Mouse (Mus musculus): ENCODE measurements around the gene Ear6. TPM values are rescaled to one million over a fixed set of nuclear protein-coding genes. Genes with fewer than 3 reads are reported as not detected.
"Not testable (repeated sequence)": the region's sequence is repeated elsewhere in the genome, so short reads cannot be mapped to it uniquely, and the experiment has no call there.

The Ear6 gene
- polyA plus RNA-seq, 1 experiment from 2014 or later: not detected

GRCm38 (mm10) chr14:51851006-51851405 lies 2.5 kb upstream of the Ear6 start:
- not testable (repeated sequence) for H3K4me3 ChIP-seq (ENCODE audit: low read depth, low read length); H3K4me1 ChIP-seq (ENCODE audit: control insufficient read depth, insufficient read depth, low read length); ATAC-seq (ENCODE audit: insufficient number of reproducible peaks, low FRiP score, low TSS enrichment, low read depth); H3K36me3 ChIP-seq (ENCODE audit: control insufficient read depth, insufficient read depth, low read length); H3K27ac ChIP-seq (replicated peaks; ENCODE audit: low read depth, low read length); H3K27me3 ChIP-seq (ENCODE audit: control insufficient read depth, insufficient read depth, low read length); H3K4me2 ChIP-seq (ENCODE audit: low read depth, severe bottlenecking); H3K9ac ChIP-seq (ENCODE audit: low read length); H3K9me3 ChIP-seq (ENCODE audit: control insufficient read depth, low read length)
- WGBS: 48% methylated on average over 3 of the region's 3 CpGs
- peak; percentile 32 for DNase-seq (ENCODE audit: low spot score)

- not testable (repeated sequence) for ATAC-seq (ENCODE audit: insufficient number of reproducible peaks, low FRiP score, low TSS enrichment, low read depth); DNase-seq (ENCODE audit: low spot score); H3K4me1 ChIP-seq (ENCODE audit: control insufficient read depth, insufficient read depth, low read length); H3K4me2 ChIP-seq (ENCODE audit: low read depth, severe bottlenecking); H3K9me3 ChIP-seq (ENCODE audit: control insufficient read depth, low read length); H3K27me3 ChIP-seq (ENCODE audit: control insufficient read depth, insufficient read depth, low read length); H3K27ac ChIP-seq (replicated peaks; ENCODE audit: low read depth, low read length); H3K36me3 ChIP-seq (ENCODE audit: control insufficient read depth, insufficient read depth, low read length); H3K4me3 ChIP-seq (ENCODE audit: low read depth, low read length); H3K9ac ChIP-seq (ENCODE audit: low read length)
- 88% methylated on average over 7 of the region's 7 CpGs for WGBS
Measured at GRCm38 (mm10) chr14:51855280-51855679, 1.8 kb downstream of the Ear6 start.

- H3K9me3 ChIP-seq (ENCODE audit: control insufficient read depth, low read length); H3K27me3 ChIP-seq (ENCODE audit: control insufficient read depth, insufficient read depth, low read length); H3K36me3 ChIP-seq (ENCODE audit: control insufficient read depth, insufficient read depth, low read length); H3K4me1 ChIP-seq (ENCODE audit: control insufficient read depth, insufficient read depth, low read length); ATAC-seq (ENCODE audit: insufficient number of reproducible peaks, low FRiP score, low TSS enrichment, low read depth); H3K27ac ChIP-seq (replicated peaks; ENCODE audit: low read depth, low read length); H3K9ac ChIP-seq (ENCODE audit: low read length); H3K4me3 ChIP-seq (ENCODE audit: low read depth, low read length); H3K4me2 ChIP-seq (ENCODE audit: low read depth, severe bottlenecking): not testable (repeated sequence)
- WGBS: 0% methylated on average over 1 of the region's 1 CpGs
- DNase-seq (ENCODE audit: low spot score): peak; percentile 41
Measured at GRCm38 (mm10) chr14:51863603-51864002, 10.1 kb downstream of the Ear6 start.

DNA sequence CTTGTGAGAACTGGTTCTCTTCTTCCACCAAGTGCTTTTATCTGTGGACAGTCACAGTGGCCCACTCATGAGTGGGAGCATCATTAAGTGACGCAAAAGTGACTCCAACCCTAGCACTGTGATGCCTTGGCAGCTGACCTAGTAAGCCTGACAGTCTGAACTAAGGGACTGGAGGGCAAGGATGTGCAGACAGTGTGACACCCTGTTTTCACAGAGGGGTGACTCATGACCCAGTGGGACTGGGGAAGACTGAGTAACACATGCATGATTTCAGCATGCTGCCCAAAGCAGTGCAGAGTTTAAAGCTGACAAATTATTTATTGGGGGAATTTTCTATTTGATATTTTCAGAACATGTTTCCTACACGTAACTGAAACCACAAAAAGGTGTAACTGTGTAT lies 17.3 kb downstream of the Ear6 start:
- no peak for ATAC-seq (ENCODE audit: insufficient number of reproducible peaks, low FRiP score, low TSS enrichment, low read depth)
- Histone ChIP-seq H3K4me3 (ENCODE audit: low read depth, low read length) (no peak overlapping the region), H3K4me1 (ENCODE audit: control insufficient read depth, insufficient read depth, low read length) (no peaks in the 10 kb centered on the region), H3K9me3 (ENCODE audit: control insufficient read depth, low read length) (no peaks in the 10 kb centered on the region), H3K4me2 (ENCODE audit: low read depth, severe bottlenecking) (no peak overlapping the region), H3K36me3 (ENCODE audit: control insufficient read depth, insufficient read depth, low read length) (no peaks in the 10 kb centered on the region), H3K27me3 (ENCODE audit: control insufficient read depth, insufficient read depth, low read length) (no peaks in the 10 kb centered on the region), H3K27ac (replicated peaks; ENCODE audit: low read depth, low read length) (no peak overlapping the region), H3K9ac (ENCODE audit: low read length) (no peak overlapping the region)
- DNase-seq (ENCODE audit: low spot score): no peak
- WGBS: 77% methylated on average over 2 of the region's 2 CpGs

GRCm38 (mm10) chr14:51871741-51872140 lies 18.2 kb downstream of the Ear6 start:
- Histone ChIP-seq H3K9ac (ENCODE audit: low read length) (no peak overlapping the region), H3K27me3 (ENCODE audit: control insufficient read depth, insufficient read depth, low read length) (no peaks in the 10 kb centered on the region), H3K27ac (replicated peaks; ENCODE audit: low read depth, low read length) (no peak overlapping the region), H3K9me3 (ENCODE audit: control insufficient read depth, low read length) (no peaks in the 10 kb centered on the region), H3K4me3 (ENCODE audit: low read depth, low read length) (no peak overlapping the region), H3K36me3 (ENCODE audit: control insufficient read depth, insufficient read depth, low read length) (no peaks in the 10 kb centered on the region), H3K4me2 (ENCODE audit: low read depth, severe bottlenecking) (no peak overlapping the region), H3K4me1 (ENCODE audit: control insufficient read depth, insufficient read depth, low read length) (no peaks in the 10 kb centered on the region)
- DNase-seq (ENCODE audit: low spot score): no peak
- 83% methylated on average over 9 of the region's 9 CpGs for WGBS
- ATAC-seq (ENCODE audit: insufficient number of reproducible peaks, low FRiP score, low TSS enrichment, low read depth): no peak

- no peak overlapping the region for H3K9ac ChIP-seq (ENCODE audit: low read length)
- H3K27me3 ChIP-seq (ENCODE audit: control insufficient read depth, insufficient read depth, low read length): no peaks in the 10 kb centered on the region
- H3K4me1 ChIP-seq (ENCODE audit: control insufficient read depth, insufficient read depth, low read length): no peaks in the 10 kb centered on the region
- ATAC-seq (ENCODE audit: insufficient number of reproducible peaks, low FRiP score, low TSS enrichment, low read depth) (no peak), DNase-seq (ENCODE audit: low spot score) (no peak)
- no peak overlapping the region for H3K27ac ChIP-seq (replicated peaks; ENCODE audit: low read depth, low read length)
- no peak overlapping the region for H3K4me2 ChIP-seq (ENCODE audit: low read depth, severe bottlenecking)
- H3K36me3 ChIP-seq (ENCODE audit: control insufficient read depth, insufficient read depth, low read length): no peaks in the 10 kb centered on the region
- 85% methylated on average over 3 of the region's 3 CpGs for WGBS
- H3K4me3 ChIP-seq (ENCODE audit: low read depth, low read length): no peak overlapping the region
- no peaks in the 10 kb centered on the region for H3K9me3 ChIP-seq (ENCODE audit: control insufficient read depth, low read length)
Measured at GRCm38 (mm10) chr14:51877517-51877916, 24.0 kb downstream of the Ear6 start.

- 0% methylated on average over 4 of the region's 4 CpGs for WGBS
- Histone ChIP-seq H3K9ac (ENCODE audit: low read length) (no peak overlapping the region; the same call in 1 of the 2 replicates), H3K9me3 (ENCODE audit: control insufficient read depth, low read length) (no peaks in the 10 kb centered on the region), H3K4me1 (ENCODE audit: control insufficient read depth, insufficient read depth, low read length) (peaks cover 8% of the 10 kb centered on the region), H3K36me3 (ENCODE audit: control insufficient read depth, insufficient read depth, low read length) (peaks cover 4% of the 10 kb centered on the region; the same call in 1 of the 2 replicates), H3K27me3 (ENCODE audit: control insufficient read depth, insufficient read depth, low read length) (no peaks in the 10 kb centered on the region), H3K4me2 (ENCODE audit: low read depth, severe bottlenecking) (peak overlapping the region; percentile 81), H3K4me3 (ENCODE audit: low read depth, low read length) (peak overlapping the region; percentile 72; the same call in 1 of the 2 replicates), H3K27ac (replicated peaks; ENCODE audit: low read depth, low read length) (0 out of 2 replicates have a peak overlapping the region, but pooled peaks have one; percentile 33)
- ATAC-seq (ENCODE audit: insufficient number of reproducible peaks, low FRiP score, low TSS enrichment, low read depth) (peak; percentile 49), DNase-seq (ENCODE audit: low spot score) (peak; percentile 80)
Measured at GRCm38 (mm10) chr14:51883527-51884030, 30.1 kb downstream of the Ear6 start.

DNA sequence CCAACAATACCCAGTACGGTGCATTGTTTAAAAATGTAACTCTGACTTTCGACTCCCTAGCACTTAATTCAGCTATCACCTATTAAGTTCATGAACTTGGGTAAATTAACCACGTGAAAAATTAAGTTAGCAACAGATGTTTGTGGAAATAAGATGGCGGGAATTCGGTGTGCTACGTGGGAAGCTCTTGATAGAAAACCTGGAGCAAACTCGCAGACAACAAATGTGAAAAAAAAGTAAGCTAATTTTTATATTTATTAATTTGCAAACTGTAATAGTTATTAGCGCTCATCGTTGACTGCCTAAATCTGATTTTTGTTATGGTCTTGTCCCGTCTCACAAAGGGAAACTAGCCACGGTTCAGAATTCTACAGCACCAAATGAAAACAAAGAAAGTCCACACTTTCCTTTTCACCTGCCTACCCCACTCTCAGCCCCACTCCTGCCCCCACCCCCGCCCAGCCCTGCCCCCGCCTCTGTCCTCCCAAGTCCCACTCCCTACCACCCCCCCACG lies 30.6 kb downstream of the Ear6 start:
- Histone ChIP-seq H3K27me3 (ENCODE audit: control insufficient read depth, insufficient read depth, low read length) (no peaks in the 10 kb centered on the region), H3K9ac (ENCODE audit: low read length) (peak overlapping the region; percentile 45), H3K9me3 (ENCODE audit: control insufficient read depth, low read length) (no peaks in the 10 kb centered on the region), H3K4me3 (ENCODE audit: low read depth, low read length) (peak overlapping the region; percentile 72), H3K4me1 (ENCODE audit: control insufficient read depth, insufficient read depth, low read length) (peaks cover 8% of the 10 kb centered on the region), H3K27ac (replicated peaks; ENCODE audit: low read depth, low read length) (peak overlapping the region; percentile 74; the same call in 1 of the 2 replicates), H3K4me2 (ENCODE audit: low read depth, severe bottlenecking) (peak overlapping the region; percentile 81), H3K36me3 (ENCODE audit: control insufficient read depth, insufficient read depth, low read length) (peaks cover 9% of the 10 kb centered on the region)
- WGBS: 2% methylated on average over 14 of the region's 14 CpGs
- ATAC-seq (ENCODE audit: insufficient number of reproducible peaks, low FRiP score, low TSS enrichment, low read depth): peak; percentile 44; the same call in 1 of the 2 replicates
- DNase-seq (ENCODE audit: low spot score): no peak
